Mouse (Mus musculus): ENCODE results near the gene Igf2bp3.

Igf2bp3 gene

DNA sequence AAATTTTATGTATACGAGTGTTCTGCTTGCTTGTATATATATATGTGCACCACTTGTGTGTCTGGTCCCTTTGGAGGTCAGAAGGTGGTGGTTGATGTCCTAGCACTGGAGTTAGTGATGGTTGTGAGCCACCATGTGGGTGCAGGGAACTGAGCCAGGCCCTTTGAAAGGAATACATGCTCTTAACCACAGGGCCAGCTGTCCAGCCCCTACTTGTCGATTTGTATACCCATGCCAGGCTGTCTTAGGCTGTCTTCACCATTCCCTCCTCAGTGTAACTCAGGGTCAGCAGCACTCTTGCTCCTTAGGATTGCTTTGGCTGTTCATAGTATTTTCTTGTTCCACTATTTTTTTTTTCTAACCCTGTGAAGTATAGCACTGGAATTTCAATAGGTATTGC lies 136.9 kb downstream of the Igf2bp3 start:
- DNase-seq (ENCODE audit: extremely low read depth, low read depth), result no peak

GRCm38 (mm10) chr6:49074117-49074490 lies 140.7 kb downstream of the Igf2bp3 start:
- peak; percentile 24 for DNase-seq (ENCODE audit: extremely low read depth, low read depth)

- peak; percentile 70 for DNase-seq (ENCODE audit: extremely low read depth, low read depth)
Observed at GRCm38 (mm10) chr6:49073304-49074116, 141.2 kb downstream of the Igf2bp3 start, which contains the start of gene Malsu1. Malsu1 (plus strand) TSS chr6:49073795.

- no peak for DNase-seq (ENCODE audit: extremely low read depth, low read depth)
Observed at GRCm38 (mm10) chr6:49068361-49068760, 146.4 kb downstream of the Igf2bp3 start.

DNA sequence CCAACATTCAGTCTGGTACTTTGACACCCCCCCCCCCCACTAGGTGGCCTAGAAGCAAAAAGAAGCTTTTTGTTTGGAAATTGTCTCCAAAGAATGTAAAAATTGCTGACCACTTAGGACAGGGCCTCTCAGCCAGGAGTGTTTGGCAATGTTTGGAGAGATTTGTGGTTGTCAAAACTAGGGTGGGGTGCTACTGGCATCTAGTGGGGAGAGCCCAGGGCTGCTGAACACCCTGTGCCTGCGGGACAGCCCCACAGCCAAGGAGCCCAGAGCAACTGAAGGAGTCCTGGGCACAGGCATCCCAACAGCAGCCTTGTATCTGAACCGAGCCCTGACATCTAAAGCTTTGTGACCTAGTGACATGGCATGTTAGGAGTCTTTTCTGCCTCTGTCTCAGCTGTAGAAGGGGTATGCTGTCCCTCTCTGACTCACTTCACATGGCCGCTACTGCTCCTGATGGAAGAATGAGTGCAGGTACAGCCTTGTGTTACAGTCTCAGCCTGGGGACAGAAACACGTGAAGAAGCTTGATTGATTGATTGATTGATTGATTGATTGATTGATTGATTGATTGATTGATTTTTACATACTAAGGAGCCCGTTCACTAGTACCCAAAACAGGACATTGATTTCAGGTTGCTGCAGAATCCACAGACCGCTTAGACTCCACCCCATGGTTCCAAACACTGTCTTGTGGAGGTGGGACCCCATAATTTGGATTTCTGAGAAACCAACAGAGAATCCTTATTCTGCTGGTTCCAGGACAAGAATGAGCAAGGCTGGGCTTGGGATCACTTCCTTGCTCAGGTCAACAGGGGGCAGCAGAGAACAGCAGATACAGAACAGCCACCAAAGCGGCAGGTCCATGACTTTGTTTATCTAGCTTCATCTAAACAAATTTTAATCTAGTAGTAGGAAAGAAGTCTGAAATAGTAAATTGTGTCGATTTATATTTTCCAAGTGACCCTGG lies 157.4 kb downstream of the Igf2bp3 start:
- peak; percentile 8 for DNase-seq (ENCODE audit: extremely low read depth, low read depth)

- DNase-seq (ENCODE audit: extremely low read depth, low read depth), result no peak
Observed at GRCm38 (mm10) chr6:49056009-49056408, 158.7 kb downstream of the Igf2bp3 start.

DNA sequence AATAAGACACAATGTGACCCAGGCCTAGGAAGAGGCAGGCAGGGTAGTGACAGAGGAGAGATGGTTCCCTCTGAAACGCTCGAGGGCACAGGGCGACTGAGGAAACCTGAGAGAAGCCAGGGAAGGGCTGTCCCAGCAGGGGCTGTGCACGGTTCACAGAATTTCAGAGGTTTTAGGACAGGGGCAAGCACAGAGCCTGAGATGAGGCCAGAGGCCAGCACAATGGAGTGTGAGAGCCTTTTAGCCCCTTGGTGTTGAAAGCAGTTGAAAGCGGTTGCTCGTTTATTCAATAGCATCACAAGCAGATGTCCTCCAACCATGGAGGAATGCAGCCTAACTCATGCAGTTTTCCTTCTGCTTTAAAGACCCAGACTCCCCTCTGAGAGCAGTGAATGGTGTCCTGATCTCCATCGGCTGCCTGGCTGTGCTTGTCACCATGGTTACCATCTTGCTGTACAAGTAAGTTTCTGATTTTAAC lies 159.5 kb downstream of the Igf2bp3 start:
- DNase-seq (ENCODE audit: extremely low read depth, low read depth), result no peak

DNA sequence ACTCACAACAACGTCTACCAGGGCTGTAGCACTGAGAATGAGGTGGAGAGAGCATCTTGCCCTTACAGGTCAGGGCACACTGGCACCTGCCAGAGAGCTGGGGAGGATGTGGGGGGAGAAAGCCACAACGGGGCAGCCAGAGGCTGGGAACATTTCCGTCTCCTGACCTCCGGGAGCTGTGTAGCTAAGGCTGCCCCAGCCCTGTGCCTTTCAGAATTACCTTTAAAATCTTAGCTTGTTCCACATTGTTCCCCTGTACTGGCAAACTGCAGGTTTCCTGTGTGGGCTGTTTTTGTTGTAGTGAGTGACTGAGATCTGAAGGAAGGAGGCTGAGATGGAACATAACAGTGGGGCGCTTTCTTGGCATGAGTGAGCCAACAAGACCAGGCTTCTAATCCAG lies 162.6 kb downstream of the Igf2bp3 start:
- DNase-seq (ENCODE audit: extremely low read depth, low read depth), result no peak

- no peak for DNase-seq (ENCODE audit: extremely low read depth, low read depth)
Observed at GRCm38 (mm10) chr6:49050677-49051410, 163.9 kb downstream of the Igf2bp3 start.

- DNase-seq (ENCODE audit: extremely low read depth, low read depth), result no peak
Observed at GRCm38 (mm10) chr6:49048395-49048794, 166.4 kb downstream of the Igf2bp3 start.

DNA sequence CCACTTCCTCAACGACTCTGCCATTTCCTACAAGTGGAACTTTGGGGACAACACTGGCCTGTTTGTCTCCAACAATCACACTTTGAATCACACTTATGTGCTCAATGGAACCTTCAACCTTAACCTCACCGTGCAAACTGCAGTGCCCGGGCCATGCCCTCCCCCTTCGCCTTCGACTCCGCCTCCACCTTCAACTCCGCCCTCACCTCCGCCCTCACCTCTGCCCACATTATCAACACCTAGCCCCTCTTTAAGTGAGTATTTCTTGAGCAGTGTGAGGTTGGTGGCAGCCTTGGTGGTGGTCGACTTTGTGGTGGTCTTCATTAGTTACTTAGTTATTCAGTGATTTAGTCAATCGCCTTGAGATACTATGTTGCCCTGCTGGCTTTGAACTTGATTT lies 166.9 kb downstream of the Igf2bp3 start:
- DNase-seq (ENCODE audit: extremely low read depth, low read depth), result no peak

GRCm38 (mm10) chr6:49046976-49047375 lies 167.8 kb downstream of the Igf2bp3 start:
- DNase-seq (ENCODE audit: extremely low read depth, low read depth), result no peak

- no peak for DNase-seq (ENCODE audit: extremely low read depth, low read depth)
Observed at GRCm38 (mm10) chr6:49046502-49046901, 168.3 kb downstream of the Igf2bp3 start.

DNA sequence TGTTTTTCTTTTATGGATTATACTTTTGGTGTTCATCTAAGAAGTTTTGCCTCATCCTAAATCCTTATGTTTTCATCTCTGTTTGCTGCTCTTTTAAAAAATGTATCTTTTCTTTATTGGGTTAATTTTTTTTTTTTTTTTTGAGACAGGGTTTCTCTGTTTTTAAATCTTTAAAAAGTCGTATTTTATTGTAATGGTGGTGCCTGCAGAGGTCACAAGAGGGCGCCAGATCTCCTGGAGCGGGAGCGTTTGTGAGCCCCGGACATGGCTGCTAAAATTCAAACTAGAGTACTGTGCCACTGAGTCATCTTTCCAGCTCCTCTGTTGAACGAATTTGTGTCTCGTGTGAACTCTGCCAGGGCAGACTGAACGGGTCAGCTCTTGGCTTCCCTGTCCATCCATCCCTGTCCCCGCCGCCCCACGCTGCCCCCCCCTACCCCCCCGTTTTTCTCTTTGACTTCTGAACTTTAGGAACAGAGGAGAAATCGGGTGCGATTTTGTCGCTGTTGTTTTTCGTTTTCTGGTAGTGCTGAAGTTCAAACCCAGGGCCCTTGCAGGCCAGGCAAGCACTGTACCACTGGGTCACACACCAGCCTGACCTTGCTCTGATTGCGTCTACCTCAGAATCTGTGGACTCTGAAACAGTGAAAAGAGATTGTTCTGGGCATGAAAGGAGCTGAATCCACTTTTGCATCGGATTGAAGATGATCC lies 175.1 kb downstream of the Igf2bp3 start:
- peak; percentile 6 for DNase-seq (ENCODE audit: extremely low read depth, low read depth)

GRCm38 (mm10) chr6:49037268-49037662 lies 177.5 kb downstream of the Igf2bp3 start:
- DNase-seq (ENCODE audit: extremely low read depth, low read depth), result no peak

DNA sequence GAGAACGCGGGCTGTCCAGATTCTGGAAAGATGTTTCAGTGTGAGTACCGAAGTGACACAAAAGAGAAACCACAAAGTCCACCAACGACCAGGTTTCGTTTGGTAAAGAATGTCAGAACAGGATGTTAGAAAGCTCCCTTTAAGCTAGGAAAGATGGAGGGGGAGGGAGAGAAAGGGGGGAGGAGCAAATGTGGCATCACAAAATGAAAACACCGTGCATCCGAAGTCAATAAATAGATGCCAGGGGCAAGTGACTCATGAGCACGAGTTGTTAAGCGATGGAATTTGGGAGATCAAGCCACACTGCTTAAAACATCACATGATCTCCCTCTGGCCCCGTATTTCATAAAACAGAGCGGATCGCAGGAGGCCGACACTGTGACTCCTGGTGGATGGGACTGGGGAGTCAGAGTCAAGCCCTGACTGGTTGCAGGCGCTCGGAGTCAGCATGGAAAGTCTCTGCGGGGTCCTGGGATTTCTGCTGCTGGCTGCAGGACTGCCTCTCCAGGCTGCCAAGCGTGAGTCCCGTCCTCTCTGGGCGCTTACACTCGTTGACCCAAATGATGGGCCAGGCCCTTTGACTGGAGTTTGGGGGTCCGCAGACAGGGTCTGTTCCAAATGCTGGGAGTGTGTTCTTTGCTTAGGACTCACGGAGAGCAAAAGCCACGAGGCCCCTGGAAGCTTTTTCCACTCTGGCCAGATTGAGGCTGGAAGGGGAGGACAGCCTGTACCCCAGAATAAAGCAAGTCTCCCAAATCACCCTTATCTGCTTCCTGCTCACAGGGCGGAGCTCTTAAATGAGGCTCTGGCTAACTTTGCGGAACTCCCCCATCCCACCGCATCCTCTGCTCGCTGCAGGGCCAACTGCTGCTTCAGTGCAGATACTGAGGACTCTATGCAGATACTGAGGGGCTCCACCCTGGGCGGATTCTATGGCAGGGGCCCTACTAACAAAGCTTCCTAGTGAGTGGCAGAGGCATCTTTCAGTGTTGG lies 178.2 kb downstream of the Igf2bp3 start, which contains the start of gene Gpnmb:
Gene Gpnmb, plus strand, starts transcription at position 272 of the 993 bp plus-strand sequence.
- DNase-seq (ENCODE audit: extremely low read depth, low read depth), result no peak
